Mouse (Mus musculus): ENCODE data around the gene Bcan. TPM values are rescaled to one million over a fixed set of nuclear protein-coding genes. Genes with fewer than 3 reads are reported as not detected.

The Bcan gene
- 0.61 TPM in 1 of 2 replicates, not detected in the other for polyA plus RNA-seq (2011; ENCODE audit: insufficient read length, low read depth, missing spikeins)

DNA sequence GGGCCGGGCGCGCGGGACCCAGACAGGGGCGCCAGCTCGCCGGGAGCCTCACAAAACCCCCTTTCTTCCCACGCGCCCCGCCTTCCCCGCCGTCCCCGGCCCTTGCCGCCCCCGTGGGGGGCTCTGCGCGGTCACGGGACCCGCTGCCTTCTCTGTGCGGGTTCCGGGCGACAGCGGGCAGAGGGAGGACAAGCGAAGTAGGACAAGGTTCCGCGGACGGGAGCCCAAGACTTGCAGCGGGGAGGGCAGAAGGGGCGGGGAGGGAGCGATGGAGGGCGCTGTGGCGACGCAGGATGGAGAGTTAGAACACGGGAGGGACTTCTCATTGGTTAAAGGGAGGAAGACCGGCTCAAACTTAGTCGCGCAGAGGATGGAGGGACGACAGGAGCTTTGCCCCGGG is at the start of gene Bcan:
Bcan (minus strand) TSS at position 50 of the 400 bp plus-strand sequence.
- Histone ChIP-seq H3K27ac (ENCODE audit: insufficient read depth, low read length) (no peak within 1 kb of the TSS), H3K4me3 (ENCODE audit: insufficient read depth, low read length) (no peak within 1 kb of the TSS), H3K4me1 (ENCODE audit: control insufficient read depth, insufficient read depth, low read length) (no peaks in the 10 kb centered on the region)
- no peak for TF ChIP-seq CTCF (IDR thresholded peaks at IDR 0.05; ENCODE audit: borderline replicate concordance, insufficient read depth, low read length)

DNA sequence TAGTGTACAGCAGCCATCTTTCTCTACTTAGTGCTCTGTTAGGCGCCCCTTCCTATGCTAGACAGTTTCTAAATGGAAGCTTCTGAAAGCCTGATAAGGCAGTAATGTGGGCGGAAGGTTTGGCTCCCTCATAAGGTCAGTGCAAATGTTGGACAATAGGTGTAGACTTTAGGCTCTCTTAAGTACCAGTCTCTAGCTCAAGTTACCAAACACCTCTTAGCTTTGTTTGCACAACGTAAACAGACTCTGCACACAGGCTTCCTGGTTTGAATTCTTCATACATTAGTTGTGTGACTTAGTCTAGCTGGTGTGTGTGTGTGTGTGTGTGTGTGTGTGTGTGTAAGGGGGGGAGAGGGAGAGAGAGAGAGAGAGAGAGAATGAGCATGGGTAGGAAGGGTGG is 49.5 kb upstream of the Bcan start:
- H3K4me3 ChIP-seq (ENCODE audit: insufficient read depth, low read length) = no peak overlapping the region
- no peak overlapping the region for H3K27ac ChIP-seq (ENCODE audit: insufficient read depth, low read length)
- H3K4me1 ChIP-seq (ENCODE audit: control insufficient read depth, insufficient read depth, low read length) = no peaks in the 10 kb centered on the region
- TF ChIP-seq POLR2A (IDR thresholded peaks at IDR 0.05; ENCODE audit: low read depth, low read length) = no peak

DNA sequence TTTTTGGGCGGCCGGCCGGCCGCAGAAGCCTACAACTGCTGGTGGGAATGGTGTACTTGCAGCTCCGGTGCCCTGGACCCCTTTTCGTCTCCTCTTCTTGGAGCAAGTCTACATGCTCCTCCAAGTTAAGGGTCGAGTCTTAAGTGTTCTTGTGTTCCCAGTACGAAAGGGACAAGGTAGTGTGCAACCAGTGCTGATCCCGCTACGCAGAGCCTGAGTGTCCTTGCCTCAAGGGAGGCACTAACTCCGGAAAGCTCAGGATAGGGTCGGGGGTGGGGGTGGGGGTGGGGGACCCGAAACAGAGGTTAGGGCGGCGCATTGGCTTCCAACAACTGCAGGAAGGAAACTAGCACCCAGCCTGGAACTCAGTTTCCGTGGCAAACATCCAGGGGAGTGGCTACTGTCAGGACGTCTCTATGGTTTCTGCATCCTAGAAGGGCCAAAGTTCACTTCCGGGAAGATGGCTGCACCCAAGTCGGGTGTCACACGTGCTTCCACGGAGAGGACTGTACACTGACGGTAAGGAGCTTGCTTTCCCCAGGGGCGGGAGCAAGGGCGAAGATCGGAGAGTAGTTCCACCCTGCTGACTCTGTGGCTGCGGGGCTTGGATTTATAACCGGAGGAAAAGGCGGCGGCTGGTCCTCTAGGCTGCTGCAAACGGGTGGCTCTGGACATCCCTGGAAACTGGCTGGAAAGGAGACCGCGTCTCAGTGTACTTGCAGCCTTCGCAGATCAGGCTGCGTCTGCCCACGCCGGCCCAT is 42.8 kb upstream of the Bcan start, which contains the start of gene Gpatch4:
Gpatch4 (plus strand) TSS at position 448 of the 761 bp plus-strand sequence.
- TF ChIP-seq CTCF (IDR thresholded peaks at IDR 0.05; ENCODE audit: borderline replicate concordance, insufficient read depth, low read length) = no peak
- peak; percentile 72 for TF ChIP-seq POLR2A (IDR thresholded peaks at IDR 0.05; ENCODE audit: low read depth, low read length)
- Histone ChIP-seq H3K4me3 (ENCODE audit: insufficient read depth, low read length) (peak within 1 kb of the TSS; percentile 75), H3K27ac (ENCODE audit: insufficient read depth, low read length) (no peak within 1 kb of the TSS; the same call in 1 of the 2 replicates), H3K4me1 (ENCODE audit: control insufficient read depth, insufficient read depth, low read length) (no peaks in the 10 kb centered on the region)

DNA sequence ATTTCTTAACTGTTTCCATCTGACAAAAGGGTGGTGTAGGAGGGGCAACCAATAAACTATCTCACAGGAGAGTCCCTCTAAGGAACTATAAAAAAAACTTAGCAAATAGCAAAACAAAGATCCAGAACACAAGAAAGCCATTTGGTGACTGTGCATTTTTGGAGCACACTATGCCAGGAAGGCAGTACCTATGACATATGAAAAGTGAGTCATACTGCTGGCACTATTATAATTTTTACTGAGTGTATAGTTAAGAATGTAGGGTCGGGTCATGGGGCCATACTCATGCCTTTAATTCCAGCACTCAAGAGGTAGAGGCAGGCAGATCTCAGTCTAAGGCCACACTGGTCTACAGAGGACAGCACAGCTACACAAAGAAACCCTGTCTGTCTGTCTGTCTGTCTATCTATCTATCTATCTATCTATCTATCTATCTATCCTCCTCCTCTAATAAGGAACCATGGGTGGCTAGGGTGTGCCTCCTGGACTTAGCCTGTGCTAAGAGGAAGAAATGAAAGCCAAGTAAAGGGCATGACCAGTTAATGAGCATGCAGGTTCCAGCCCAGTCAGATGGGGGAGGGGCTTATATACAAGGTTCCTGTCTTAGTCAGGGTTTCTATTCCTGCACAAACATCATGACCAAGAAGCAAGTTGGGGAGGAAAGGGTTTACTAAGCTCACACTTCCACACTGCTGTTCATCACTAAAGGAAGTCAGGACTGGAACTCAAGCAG is 35.7 kb upstream of the Bcan start:
- Histone ChIP-seq H3K27ac (ENCODE audit: insufficient read depth, low read length) (peak overlapping the region; percentile 52; the same call in 1 of the 2 replicates), H3K4me3 (ENCODE audit: insufficient read depth, low read length) (no peak overlapping the region), H3K4me1 (ENCODE audit: control insufficient read depth, insufficient read depth, low read length) (peaks cover 7% of the 10 kb centered on the region; the same call in 1 of the 2 replicates)
- TF ChIP-seq POLR2A (IDR thresholded peaks at IDR 0.05; ENCODE audit: low read depth, low read length) (no peak), CTCF (IDR thresholded peaks at IDR 0.05; ENCODE audit: borderline replicate concordance, insufficient read depth, low read length) (no peak)

DNA sequence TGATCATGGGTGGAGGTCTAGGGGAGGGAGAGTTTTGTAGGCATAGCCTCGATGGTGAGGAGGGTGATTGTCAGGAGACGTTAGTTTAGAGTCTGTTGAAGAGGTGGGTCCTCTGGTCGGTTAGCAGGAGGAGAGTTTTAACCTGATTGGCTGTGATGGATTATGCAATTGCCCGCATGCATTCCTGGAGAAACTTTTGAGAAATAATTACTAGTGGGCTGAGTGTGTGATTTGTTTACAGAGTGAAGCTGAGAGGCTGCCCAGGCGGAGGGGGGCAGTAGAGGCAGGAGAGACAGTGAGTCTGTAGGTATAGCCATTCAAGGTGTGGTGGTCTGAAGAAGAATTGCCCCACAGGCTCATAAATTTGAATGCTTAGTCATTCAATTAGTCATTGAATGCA is 33.5 kb upstream of the Bcan start:
- TF ChIP-seq POLR2A (IDR thresholded peaks at IDR 0.05; ENCODE audit: low read depth, low read length) = no peak
- TF ChIP-seq CTCF (IDR thresholded peaks at IDR 0.05; ENCODE audit: borderline replicate concordance, insufficient read depth, low read length) = no peak
- H3K27ac ChIP-seq (ENCODE audit: insufficient read depth, low read length) = no peak overlapping the region
- peaks cover 7% of the 10 kb centered on the region; the same call in 1 of the 2 replicates for H3K4me1 ChIP-seq (ENCODE audit: control insufficient read depth, insufficient read depth, low read length)
- H3K4me3 ChIP-seq (ENCODE audit: insufficient read depth, low read length) = no peak overlapping the region

DNA sequence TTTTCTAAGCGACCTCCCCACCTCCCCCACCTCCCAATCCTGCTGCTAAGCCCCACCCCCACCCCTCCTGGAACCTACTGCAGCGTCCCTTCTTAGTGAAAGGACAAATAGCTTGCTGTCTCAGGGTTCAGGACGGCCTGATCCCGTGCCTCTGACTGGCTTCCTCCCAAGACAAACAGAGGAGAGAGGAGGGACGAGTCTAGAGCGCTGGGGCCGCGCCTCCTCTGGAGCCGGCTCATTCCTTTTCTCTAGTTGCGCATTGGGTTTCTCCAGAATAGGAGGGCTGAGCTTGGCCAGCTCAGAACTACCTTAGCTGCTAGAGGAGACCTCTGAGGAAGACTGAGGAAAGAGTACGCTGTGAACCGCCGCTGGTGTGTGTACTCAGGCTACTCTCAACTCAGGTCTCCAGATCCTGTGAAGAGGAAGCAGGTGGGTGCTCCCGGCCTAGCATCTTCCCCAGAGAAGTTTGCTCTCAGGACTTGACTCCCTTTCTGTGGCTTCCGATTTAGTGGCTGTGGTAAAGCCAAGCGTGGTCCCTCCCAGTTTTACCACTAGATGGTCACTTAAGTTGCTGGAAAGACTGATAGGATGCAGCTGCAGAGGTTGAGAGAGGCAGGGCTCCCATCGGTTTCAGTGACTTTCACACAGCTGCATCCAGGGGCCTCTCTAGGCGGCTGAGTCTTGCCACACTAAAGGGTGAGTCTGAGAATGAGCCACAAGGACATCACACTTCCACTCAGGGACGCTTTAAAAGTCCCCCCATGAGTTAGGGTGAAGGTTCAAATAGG is 30.8 kb upstream of the Bcan start:
- TF ChIP-seq POLR2A (IDR thresholded peaks at IDR 0.05; ENCODE audit: low read depth, low read length) = no peak
- no peak for TF ChIP-seq CTCF (IDR thresholded peaks at IDR 0.05; ENCODE audit: borderline replicate concordance, insufficient read depth, low read length)
- Histone ChIP-seq H3K27ac (ENCODE audit: insufficient read depth, low read length) (no peak overlapping the region), H3K4me1 (ENCODE audit: control insufficient read depth, insufficient read depth, low read length) (no peaks in the 10 kb centered on the region; the same call in 1 of the 2 replicates), H3K4me3 (ENCODE audit: insufficient read depth, low read length) (no peak overlapping the region)

DNA sequence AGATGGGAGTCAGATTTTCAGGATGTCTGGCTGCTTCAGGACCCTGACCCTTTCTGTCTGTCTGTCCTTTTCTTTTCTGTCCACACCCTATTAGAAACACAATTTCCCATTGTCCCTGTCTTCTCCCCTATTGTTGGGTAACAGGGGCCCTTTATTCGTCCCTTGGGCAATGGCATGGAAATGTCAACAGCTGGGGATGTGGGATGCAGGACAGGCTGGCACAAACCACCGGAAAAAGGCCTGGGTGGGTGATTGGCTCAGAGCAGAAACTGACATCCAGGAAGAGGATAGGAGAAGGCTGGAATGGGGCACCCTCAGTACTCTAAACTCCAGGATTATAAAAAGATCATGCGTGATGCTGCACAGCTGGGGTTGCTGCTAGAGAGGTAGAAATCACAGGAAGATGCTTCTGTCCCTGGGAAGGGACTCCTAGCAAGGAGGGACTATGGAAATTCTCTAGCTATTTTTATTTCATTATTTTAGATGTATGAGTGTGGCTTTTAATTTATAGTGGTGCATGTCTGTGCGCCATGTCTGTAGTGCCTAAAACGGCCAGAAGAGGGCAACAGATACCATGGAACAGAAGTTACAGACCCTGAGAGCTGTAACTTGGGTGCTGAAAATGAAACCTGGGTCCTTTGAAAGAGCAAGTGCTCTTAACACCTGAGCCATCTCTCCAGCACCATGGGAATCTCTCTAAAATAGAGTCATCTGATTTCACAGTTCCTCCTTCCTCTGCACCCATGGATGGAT is 27.6 kb upstream of the Bcan start, which contains the start of gene Hapln2:
Hapln2 (minus strand) TSS at position 150 of the 753 bp plus-strand sequence.
- Histone ChIP-seq H3K4me3 (ENCODE audit: insufficient read depth, low read length) (no peak within 1 kb of the TSS), H3K27ac (ENCODE audit: insufficient read depth, low read length) (no peak within 1 kb of the TSS), H3K4me1 (ENCODE audit: control insufficient read depth, insufficient read depth, low read length) (no peaks in the 10 kb centered on the region)
- no peak for TF ChIP-seq POLR2A (IDR thresholded peaks at IDR 0.05; ENCODE audit: low read depth, low read length)
- peak; percentile 16; the same call in 1 of the 2 replicates for TF ChIP-seq CTCF (IDR thresholded peaks at IDR 0.05; ENCODE audit: borderline replicate concordance, insufficient read depth, low read length)

DNA sequence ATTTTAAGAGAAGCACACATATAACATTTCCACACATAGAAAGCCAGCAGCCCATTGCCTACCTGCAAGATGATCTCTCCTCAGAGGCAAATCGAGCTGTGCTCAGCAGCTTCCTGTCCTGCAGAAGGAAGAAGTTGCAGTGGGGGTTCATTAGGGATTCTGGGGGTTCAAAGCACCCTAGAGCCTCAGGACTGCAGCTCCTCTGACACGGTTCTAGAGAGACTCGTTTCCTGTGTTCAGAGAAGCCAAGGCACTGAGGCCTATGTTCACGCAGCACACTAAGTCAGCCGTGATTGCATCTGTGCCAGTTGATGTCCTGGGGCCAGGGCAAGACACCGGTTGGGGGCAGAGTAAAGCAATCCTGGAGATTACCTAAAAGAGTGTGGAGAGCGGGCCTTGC is 26.8 kb upstream of the Bcan start:
- Histone ChIP-seq H3K4me1 (ENCODE audit: control insufficient read depth, insufficient read depth, low read length) (no peaks in the 10 kb centered on the region), H3K27ac (ENCODE audit: insufficient read depth, low read length) (no peak overlapping the region), H3K4me3 (ENCODE audit: insufficient read depth, low read length) (no peak overlapping the region)
- TF ChIP-seq POLR2A (IDR thresholded peaks at IDR 0.05; ENCODE audit: low read depth, low read length) (no peak), CTCF (IDR thresholded peaks at IDR 0.05; ENCODE audit: borderline replicate concordance, insufficient read depth, low read length) (no peak)

Data from embryonic fibroblast, embryonic 13.5 days (primary cell).